Mouse (Mus musculus) megakaryocyte progenitor cell, adult 5-6 weeks (primary cell): ENCODE results near the gene Mrpl53. TPM values are rescaled to one million over a fixed set of nuclear protein-coding genes. Genes with fewer than 3 reads are reported as not detected.
A peak's percentile ranks its signal among the peaks of the same experiment; 100 is the strongest.

Source experiments
- ATAC-seq: replicated peaks from 2 replicates; pipeline ENCODE4 v1.8.0; 2016; ENCODE audit warnings: mild to moderate bottlenecking, moderate TSS enrichment, inconsistent platforms; ENCODE audit not compliant: poor library complexity
- total RNA-seq, 2 experiments: library from RNA; stranded (forward) in 1 of 2; stranded (reverse) in 1 of 2; fragments of 157-497, 149-512 nt in 1 of 2; fragments of 200-1000 nt in 1 of 2; gene quantifications; 2 replicates each; pipeline versions ENCODE4 v1.2.3 to v1.2.4; 2015 to 2017

Mrpl53 gene
- total RNA-seq (2015) (53.6 and 60.8 TPM in 2 replicates), total RNA-seq (2017) (19.5 and 29.2 TPM in 2 replicates)

DNA sequence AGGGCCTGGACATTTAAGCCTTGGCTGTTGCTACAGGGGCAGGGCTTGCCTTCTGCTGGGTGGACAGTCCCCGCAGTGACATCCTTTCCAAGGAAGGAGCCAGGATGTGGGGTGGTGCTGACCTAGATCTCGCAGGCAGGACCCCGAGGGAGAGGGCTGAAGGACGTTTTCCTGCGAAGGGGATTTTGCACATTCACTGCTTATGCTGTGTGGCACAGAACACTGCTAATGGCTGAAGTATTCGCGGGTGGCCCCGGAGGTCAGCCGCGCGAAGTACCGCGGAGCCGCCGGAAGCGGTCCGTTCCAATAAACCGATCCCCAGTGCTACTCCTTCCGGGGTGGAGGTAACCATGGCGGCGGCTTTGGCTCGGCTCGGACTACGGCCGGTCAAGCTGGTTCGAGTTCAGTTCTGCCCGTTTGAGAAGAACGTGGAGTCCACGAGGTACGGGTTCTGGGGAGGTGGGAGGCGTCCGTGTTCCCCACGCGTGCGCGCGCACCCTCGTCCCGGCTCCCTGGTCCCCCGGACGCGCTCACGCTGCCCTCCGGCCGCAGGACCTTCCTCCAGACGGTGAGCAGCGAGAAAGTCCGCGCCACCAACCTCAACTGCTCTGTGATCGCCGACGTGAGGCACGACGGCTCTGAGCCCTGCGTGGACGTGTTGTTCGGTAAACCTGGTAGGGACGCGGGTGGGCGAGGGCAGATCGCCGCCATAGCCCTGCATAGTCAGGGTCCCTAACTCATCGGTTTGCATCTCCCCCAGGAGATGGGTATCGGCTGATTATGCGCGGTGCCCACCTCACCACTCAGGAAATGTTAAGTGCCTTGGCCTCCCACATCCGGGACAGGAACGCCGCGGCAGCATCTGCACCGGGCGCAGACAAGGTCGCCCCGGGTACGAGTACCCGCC, at the start of gene Mrpl53:
Mrpl53 (plus strand) TSS at position 279 of the 907 bp plus-strand sequence.
- ATAC-seq, result peak; percentile 69

DNA sequence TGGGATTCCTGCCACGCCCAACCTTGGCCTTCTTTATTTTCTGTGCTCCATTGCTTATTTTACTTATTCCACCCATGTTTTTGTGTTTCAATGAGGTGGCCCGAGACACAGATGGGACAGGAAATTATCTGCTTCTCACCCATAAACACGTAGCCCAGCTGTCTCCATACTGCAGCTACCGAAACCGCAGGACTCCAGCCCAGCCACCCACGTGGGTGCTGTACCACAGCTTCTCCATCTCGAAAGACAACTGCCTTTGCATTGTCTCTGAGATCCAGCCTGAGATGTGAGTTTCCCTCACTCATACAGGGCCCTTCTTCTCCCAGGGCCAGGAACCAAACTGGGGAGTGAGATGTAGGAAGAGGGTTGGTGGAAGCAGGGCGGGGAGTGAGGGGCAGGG, 42.8 kb upstream of the Mrpl53 start:
- ATAC-seq, result no peak

DNA sequence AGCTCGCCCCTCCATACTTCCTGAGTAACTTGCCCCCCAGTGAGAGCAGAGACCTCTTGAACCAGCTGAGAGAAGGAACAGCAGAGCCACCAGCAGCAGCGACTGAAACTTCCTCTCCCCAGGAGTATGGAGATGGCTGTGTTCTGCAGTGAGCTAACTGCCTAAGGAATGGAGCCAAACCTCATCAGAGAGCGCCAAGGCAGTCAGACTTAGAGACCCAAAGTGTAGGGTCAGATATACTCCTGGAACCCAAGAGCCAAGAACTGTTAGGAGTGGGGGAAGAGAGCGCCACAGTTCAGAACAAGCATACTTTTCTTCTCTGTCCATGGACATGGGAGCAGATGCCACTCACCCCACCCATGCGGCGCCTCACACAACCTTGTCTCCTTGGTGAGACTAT, 42.4 kb upstream of the Mrpl53 start:
- no peak for ATAC-seq

DNA sequence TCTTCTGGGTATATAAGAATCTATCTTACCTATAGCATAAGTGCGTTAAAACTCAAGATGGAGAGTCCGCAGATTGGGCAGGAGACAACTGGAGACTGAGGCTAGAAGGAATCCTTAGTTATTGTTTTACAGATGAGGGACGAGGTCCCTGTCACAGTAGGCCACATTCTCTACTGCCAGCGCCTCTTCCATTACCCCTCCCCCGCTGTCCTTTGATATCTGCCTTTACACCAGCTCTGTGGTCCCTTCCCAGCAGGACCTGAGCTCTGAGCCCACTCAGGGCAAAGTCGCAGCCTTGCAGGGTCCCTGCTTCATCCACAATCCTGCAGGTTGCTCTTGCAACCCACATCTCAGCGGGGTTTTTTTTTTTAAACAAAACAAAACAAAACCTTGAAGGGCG, 40.6 kb upstream of the Mrpl53 start:
- ATAC-seq, result no peak

DNA sequence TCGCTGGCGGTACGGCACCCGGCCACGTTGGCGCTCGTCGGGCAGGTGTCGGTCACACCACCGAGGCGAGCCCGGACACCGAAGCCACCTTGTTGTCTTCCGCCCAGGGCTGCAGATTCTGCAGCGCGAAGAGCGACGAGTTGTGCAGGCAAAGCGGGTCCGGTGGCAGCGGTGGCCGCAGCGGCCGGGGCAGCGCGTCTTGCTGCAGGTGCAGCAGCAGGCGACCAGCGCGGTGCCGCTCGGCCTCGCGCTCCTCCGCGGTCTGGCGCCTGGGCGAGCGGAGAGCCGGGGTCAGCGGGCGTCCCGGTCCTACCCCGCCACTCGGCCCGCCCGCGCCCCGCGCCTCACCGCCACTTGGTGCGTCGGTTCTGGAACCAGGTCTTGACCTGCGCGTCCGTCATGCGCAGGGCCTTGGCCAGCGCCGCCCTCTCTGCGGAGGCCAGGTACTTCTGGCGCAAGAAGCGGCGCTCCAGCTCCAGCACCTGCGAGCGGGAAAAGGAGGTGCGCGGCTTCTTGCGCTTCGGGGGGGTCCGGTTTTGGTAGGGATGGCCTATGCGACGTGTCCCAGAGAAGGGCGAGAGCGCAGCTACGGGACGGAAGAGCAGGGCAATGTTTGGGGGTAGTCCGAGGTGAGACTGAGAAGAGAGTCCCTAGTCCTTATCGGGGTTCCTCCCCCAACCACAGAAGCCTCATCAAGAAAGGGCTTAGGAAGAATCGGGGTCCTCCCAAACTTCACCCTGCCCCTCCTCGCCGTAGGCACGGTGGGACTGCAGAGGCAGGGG, 39.9 kb upstream of the Mrpl53 start:
- ATAC-seq, result no peak

DNA sequence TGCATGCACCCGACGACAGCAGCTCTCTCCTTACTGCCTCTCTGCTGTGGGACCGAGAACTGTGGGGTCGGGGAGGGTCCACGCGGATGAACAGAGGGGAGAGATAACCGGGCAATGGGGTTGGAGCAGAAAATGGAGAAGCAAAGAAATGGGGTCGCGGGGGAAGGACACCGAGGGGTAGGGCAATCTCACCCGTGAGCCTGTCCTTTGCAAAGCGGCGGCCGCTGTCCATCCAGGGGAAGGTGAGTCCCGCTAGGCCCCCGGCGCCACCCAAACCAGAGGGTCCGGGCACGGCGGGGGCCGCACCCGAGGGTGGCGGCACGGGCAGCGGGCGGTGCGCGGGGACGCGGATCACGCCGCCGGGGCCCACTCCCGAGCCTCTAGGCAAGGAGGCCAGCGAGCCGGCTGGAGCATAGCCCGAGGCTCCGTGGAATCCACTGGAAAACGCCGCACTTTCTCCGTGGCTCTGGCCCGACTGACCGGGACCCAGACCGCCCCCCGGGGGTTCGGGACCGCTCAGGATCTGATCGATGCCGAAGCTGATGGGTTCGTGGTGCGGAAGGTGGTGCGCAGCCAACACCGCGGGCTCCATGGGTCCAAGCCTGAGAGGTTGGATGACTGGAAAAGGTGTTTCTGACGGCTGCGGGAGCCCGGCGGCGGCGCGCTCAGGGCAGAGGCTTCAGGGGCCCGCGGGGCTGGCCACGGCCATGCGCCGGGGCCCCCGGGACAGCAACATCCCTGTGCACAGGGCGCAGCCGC, 39.2 kb upstream of the Mrpl53 start:
- ATAC-seq, result no peak

DNA sequence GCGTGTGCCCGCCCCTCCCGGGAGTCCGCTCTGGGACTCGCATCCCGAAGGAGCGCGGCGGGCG, 38.8 kb upstream of the Mrpl53 start, which contains the start of gene Tlx2:
Tlx2 (minus strand) TSS at position 47 of the 64 bp plus-strand sequence.
- no peak for ATAC-seq

DNA sequence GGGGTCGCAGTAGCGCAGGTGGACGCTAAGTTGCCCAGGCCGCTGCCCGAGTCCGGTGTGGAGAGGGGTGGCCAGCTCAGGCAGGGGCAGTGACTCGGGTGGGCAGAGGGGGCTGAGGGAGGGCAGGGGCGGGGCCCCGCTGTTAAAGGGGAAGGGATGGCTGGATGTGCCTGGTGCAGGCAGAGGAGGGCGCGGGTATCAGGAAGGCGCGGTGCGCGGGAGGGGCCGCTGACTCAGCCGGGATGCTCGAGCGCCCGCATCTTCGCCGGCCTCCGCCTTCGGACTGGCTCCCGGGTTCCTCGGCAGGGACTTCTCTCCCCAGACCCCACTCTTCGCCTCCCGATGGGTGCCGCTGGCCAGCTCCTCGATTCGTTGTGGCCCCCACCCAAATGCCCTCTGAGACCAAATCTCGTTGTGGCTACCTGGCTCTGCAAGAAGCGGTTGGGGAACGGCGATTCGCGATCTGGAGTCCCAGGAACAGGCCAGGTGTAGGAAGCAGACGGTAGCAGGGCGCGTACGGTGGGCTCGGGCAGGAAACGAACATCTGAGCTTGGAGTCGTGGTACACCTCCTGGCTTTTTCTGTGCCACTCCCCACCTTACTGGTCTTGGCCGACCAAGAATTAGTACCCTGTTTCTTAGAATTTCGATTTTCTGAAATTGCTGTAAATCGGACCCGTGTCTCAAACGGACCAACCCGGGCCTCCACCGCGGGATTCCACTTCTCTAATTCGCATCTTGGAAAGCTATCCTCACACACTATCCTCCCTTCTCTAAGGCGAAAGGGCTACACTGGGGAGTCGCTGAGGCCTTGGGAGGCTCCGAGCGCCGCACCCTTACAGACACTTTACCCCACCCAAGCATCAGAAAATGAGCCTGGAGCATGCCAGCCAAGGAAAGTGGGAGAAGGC, 38.3 kb upstream of the Mrpl53 start:
- ATAC-seq, result 0 out of 2 replicates have a peak, but pooled peaks have one; percentile 10

DNA sequence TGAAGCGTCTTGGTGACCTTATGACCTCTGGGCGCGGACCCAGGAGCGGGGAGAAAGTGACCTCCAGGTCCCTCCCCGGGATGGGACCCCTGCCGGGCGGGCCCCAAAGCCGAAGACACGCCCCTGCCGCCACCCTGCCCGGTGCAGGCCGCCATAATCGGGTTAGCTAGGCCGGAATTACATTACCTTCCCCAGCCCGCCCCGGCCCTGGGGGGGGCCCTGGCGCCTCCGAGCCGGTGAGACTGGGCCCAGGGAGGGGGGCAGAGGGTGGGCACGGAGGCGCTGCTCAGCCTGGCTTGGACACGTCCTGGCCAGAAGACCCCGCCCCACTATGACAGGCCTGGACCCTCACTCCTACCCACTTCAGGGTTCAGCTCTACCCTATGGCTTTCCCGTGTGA, 37.6 kb upstream of the Mrpl53 start:
- no peak for ATAC-seq

DNA sequence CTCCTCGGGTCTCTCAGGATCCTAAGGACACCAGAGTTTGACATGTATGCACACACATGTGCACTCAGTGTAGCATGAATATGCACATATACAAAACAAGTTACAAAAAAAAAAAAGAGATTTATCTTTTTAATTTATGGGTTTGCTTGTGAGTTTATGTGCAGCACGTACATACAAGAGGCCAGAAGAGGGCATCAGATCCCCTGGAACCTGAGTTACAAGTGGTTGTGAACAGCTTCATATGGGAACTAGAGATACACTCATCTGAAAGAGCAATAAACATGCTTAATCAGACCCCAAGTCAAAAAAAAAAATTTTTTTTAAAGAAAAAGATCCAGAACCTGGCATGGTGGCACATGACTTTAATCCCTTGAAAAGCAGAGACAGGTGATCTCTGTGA, 33.9 kb upstream of the Mrpl53 start:
- ATAC-seq, result 0 out of 2 replicates have a peak, but pooled peaks have one; percentile 19

DNA sequence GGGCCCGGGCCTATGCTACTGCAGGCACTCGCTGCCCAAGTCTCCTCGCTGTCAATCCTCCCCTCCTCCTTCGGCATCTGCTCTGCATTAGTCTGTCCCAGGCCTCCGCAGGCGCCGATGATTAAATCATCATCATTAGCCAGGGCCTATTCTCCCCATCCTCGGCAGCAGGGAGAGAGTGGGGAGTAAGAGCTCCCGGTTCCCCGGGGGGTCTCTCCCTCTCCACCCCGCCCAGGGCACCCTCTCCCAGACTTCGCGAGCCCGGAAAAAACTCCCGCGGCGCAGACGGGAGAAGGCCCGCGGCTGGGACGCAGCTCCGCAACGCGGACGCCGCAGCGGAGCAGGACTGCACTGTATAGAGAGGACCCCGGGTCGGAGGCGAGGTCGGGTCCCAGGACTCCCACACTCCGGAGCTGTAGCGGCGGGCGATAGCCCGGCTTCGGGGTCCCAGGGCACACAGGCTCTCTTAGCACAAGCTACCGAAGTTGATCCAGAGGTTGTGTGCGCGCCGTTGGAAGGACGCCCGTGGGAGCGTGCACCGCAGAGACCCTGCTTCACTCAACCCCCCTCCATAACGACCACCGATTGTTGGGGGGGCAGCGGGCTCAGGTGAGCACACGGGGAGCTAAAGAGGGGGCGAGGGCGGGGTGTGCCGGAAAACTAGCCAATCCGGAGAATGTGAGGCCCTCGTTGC, 31.1 kb upstream of the Mrpl53 start, which contains the start of gene Pcgf1:
Pcgf1 (plus strand) TSS at position 240 of the 694 bp plus-strand sequence.
- ATAC-seq, result peak; percentile 15

DNA sequence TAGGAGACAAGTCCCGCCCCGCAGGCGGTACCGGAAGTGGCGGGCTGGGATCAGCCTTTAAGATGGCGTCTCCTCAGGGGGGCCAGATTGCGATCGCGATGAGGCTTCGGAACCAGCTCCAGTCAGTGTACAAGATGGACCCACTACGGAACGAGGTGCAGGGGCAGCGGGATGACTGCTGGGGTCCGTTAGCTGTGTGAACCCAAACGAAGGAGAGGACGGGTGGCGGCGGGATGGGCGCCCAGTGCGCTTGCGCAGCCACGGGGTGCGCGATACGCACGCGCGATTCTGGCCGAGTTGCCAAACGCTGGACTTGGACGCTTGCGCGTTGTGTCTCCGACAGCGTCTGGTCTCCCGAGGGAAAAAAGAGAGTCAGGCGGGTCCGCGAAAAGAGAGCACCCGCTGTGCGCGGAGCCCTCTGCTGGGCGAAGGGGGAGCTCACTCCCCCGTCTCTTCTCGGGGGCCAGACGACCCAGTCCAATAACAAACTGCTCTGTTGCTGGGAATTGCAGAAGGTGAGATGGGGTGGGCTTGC, 30.4 kb upstream of the Mrpl53 start:
- ATAC-seq, result peak; percentile 92

DNA sequence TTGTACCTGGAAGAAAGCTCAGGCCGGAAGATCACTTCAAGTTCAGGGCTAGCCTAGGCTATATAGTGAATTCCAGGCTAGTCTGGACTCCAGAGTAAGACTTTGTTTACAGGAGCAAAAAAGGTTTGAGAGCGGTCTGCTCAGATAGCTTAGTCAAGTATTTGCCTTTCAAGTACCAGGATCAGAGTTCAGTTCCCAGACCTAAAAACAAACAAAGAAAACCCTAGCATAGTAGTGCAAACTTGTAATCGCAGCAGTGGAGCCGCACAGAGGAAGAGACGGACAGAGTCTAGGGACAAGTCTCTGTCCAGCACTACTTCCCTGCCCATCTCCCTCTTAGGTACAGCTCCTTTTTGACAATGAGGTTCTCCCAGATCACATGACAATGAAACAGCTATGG, 28.6 kb upstream of the Mrpl53 start:
- no peak for ATAC-seq

DNA sequence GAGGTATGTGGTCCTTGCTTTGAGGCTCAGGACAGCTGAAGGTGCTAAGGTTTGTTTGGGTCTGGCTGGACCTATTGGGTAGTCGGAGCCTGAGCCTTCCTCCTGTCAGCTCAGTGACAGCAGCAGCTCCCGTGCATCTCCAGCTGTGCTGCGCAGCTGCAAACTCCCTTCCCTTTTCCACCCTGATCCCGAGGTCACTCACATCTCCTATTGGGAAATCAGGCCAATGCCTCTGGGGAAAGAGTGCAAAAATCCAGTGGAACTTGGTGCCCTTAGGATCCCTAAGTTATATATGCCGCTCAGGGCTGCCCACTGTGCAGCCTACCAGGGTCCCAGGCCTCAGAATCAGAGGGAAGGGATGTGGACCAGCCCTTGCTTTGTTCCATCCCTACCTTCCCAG, 25.3 kb upstream of the Mrpl53 start:
- ATAC-seq, result no peak

DNA sequence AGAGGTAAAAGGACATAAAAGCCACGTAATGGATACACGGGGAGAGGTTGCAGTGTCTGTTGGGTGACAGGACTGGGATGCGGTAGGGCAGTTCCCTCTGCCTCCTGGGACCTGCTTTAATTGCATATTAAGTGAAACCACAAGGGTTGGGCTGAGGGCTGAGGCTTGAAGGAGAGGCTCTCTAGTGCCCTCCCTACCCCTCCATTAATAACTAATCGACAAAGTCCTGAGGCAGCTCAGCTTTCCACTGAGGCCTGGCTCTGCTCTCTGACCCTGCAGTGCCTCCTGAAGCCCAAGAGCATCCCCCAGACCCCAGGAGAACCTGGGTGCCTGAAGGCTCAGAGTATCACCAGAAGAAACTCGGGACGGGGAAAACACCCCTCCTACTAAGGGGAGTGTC, 24.4 kb upstream of the Mrpl53 start:
- no peak for ATAC-seq

DNA sequence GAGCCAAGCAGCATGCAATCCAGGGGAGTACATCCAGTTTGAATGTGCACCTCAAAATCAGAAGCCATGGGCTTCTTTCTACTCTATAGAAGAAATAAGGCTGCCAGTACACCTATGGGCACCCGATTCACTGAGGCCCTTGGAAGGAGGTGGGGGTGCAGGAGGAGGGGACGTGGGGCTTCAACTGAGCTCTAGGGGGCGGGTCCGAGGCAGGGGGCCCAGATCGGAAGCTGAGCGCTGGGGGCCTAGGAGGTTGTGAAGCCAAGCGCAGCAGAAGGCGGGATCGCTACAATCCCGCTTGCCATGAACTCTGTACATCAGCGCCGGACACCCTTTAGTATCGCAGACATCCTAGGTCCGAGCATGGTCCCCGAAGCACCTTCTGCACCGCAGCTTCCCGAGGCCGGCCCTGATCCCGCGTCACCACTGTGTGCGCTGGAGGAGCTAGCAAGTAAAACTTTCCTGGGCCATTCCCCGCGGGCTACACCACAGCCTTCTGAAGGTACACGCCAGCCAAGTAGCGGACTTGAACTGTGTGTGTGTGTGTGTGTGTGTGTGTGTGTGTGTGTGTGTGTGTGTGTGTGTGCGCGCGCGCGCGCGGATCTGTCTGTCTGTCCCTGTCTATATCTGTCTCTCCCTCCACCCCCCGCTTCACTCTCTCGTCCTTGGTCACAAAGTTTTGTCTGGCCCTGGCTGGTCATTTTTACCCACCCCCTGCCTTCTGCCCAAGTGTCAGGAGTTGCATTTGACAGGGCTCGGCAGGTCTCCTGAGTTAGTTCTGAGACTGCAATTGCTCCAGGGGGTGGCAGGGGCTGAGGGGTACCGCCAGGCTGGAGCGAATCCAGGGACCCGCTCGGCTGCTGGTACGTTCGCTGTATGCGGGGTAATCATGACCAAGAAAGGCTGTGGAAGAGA, 22.5 kb upstream of the Mrpl53 start, which contains the start of gene Lbx2:
Lbx2 (plus strand) TSS at position 247 of the 915 bp plus-strand sequence.
- peak; percentile 39 for ATAC-seq

DNA sequence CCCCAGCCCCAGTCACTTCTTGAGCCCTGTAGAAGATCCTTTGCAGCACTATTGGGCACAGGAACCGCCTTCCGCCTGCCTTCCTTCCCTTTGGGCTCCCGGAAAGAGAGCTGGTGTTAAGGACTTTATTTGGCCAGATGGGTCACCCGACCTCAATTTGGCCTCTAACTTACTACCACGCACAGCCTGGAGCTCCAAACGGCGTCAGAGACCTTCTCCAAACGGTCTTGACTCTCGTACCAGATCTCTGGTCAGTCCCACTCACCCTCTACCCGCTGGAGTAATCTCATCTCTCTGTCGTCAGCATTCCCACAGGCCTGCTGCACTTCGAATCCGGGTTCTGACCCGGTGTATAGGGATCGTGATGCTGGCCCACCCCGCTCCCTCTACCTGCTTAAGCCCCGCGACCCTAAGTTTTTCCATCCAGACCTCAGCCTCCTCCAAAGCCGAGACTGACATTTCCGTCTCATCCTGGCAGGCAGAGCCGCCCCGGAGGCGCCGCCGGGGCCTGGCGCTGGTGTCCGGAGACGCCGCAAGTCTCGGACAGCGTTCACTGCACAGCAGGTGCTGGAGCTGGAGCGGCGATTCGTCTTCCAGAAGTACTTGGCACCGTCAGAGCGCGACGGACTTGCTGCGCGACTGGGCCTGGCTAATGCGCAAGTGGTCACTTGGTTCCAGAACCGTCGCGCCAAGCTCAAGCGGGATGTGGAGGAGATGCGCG, 21.5 kb upstream of the Mrpl53 start:
- no peak for ATAC-seq

DNA sequence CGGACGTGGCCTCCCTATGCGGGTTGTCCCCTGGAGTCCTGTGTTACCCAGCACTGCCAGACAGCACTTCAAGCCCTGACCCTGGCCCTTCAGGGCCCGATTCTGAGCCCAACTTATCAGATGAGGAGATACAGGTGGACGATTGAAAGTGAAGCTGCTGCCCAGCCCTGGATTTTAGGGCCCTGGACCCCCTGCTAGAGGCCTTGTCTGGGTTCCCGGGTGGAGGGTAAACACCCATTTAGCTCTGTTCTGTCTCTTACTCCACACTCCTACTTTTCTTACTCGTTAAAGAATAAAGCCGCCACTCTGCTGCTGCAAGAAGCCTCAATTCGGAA, 20.9 kb upstream of the Mrpl53 start:
- ATAC-seq, result no peak
